42 mouse cellular contexts compared by ENCODE assay signal in genomic region chr9:99409280-99409679, GRCm38 (mm10). TPM values are rescaled to one million over a fixed set of nuclear protein-coding genes. Genes with fewer than 3 reads are reported as not detected.
"Had no signal": no experiment of that assay in that cellular context is flagged by ENCODE, and none has a peak within 500 bp of the region (broad histone marks: within the 10 kb centered on the region; RNA-seq: fewer than 3 reads in every experiment).

No protein-coding gene starts in this region.

- H3K4me3 ChIP-seq: heart, embryonic 10.5 days; heart, embryonic 12.5 days; heart, embryonic 13.5 days; heart, embryonic 15.5 days; hindbrain, embryonic 10.5 days; hindbrain, embryonic 12.5 days; hindbrain, embryonic 13.5 days; hindbrain, embryonic 15.5 days; intestine, embryonic 15.5 days; kidney, embryonic 15.5 days; layer of hippocampus, adult 2 months; left cerebral cortex, adult 2 months had no signal

- H3K27me3 ChIP-seq: heart, embryonic 12.5 days; heart, embryonic 13.5 days; heart, embryonic 15.5 days; hindbrain, embryonic 12.5 days; hindbrain, embryonic 13.5 days; hindbrain, embryonic 15.5 days; intestine, embryonic 15.5 days; kidney, embryonic 15.5 days had no signal

- ATAC-seq: hindbrain, embryonic 16.5 days; hindbrain, postnatal 0 days; inflammation-experienced regulatory T-cells, adult 6 months; intestine, embryonic 15.5 days; intestine, embryonic 16.5 days; intestine, postnatal 0 days had no signal

- H3K4me2 ChIP-seq: heart, embryonic 11.5 days; heart, embryonic 12.5 days; heart, embryonic 13.5 days; heart, embryonic 15.5 days; hindbrain, embryonic 12.5 days; hindbrain, embryonic 13.5 days; hindbrain, embryonic 14.5 days; hindbrain, embryonic 15.5 days; intestine, embryonic 15.5 days; kidney, embryonic 15.5 days had no signal

- H3K9ac ChIP-seq: heart, embryonic 12.5 days; heart, embryonic 13.5 days; heart, embryonic 15.5 days; hindbrain, embryonic 12.5 days; hindbrain, embryonic 13.5 days; hindbrain, embryonic 14.5 days; hindbrain, embryonic 15.5 days; intestine, embryonic 15.5 days; kidney, embryonic 15.5 days had no signal

- H3K9me3 ChIP-seq: heart, embryonic 10.5 days; heart, embryonic 12.5 days; heart, embryonic 13.5 days; heart, embryonic 15.5 days; hindbrain, embryonic 10.5 days; hindbrain, embryonic 12.5 days; hindbrain, embryonic 13.5 days; hindbrain, embryonic 15.5 days; intestine, embryonic 15.5 days; kidney, embryonic 15.5 days had no signal

- H3K27ac ChIP-seq: heart, embryonic 10.5 days; heart, embryonic 13.5 days; heart, embryonic 15.5 days; hindbrain, embryonic 10.5 days; hindbrain, embryonic 12.5 days; hindbrain, embryonic 13.5 days; hindbrain, embryonic 14.5 days; hindbrain, embryonic 15.5 days; hindbrain, postnatal 0 days; intestine, embryonic 15.5 days; kidney, embryonic 15.5 days; kidney, postnatal 0 days; left cerebral cortex, adult 2 months had no signal

- DNase-seq: heart, postnatal 10 days; heart, postnatal 14 days; heart, postnatal 36 days; heart, postnatal 4 days; kidney, adult 11 months; kidney, adult 18-20 months; kidney, adult 2 months; kidney, adult 8-10 months; kidney, adult 9 months; kidney, postnatal 10 days; kidney, postnatal 14 days; kidney, postnatal 36 days; kidney, postnatal 4 days; layer of hippocampus, adult 9-11 months; layer of hippocampus, postnatal 36 days had no signal

- H3K4me1 ChIP-seq: hindbrain, embryonic 12.5 days; hindbrain, embryonic 15.5 days; intestine, embryonic 15.5 days; kidney, embryonic 15.5 days had no signal

- H3K36me3 ChIP-seq: heart, embryonic 10.5 days; heart, embryonic 13.5 days; heart, embryonic 15.5 days; hindbrain, embryonic 10.5 days; hindbrain, embryonic 12.5 days; hindbrain, embryonic 15.5 days; intestine, embryonic 15.5 days; kidney, embryonic 15.5 days had no signal

RNA-seq across cellular contexts. Expression of gene Nme9, which starts 42.0 kb away (rescaled TPM):
- total RNA-seq: heart, postnatal 10 days; heart, postnatal 25 days; heart, postnatal 36 days; heart, postnatal 4 days; hematopoietic stem cell, adult 5-6 weeks; left cerebral cortex, adult 18-20 months; left cerebral cortex, adult 2 months had no signal
- polyA plus RNA-seq: heart, embryonic 10.5 days; heart, embryonic 12.5 days; heart, embryonic 13.5 days; heart, embryonic 14.5 days; inflammation-experienced regulatory T-cells, adult 6 months; intestine, embryonic 14.5 days; kidney, embryonic 14.5 days; kidney, embryonic 16.5 days had no signal
